Mouse (Mus musculus): ENCODE results near the gene Ccser1. TPM values are rescaled to one million over a fixed set of nuclear protein-coding genes. Genes with fewer than 3 reads are reported as not detected.

Ccser1 gene
- polyA plus RNA-seq, 1 experiment from 2014 or later: 6.3 TPM

DNA sequence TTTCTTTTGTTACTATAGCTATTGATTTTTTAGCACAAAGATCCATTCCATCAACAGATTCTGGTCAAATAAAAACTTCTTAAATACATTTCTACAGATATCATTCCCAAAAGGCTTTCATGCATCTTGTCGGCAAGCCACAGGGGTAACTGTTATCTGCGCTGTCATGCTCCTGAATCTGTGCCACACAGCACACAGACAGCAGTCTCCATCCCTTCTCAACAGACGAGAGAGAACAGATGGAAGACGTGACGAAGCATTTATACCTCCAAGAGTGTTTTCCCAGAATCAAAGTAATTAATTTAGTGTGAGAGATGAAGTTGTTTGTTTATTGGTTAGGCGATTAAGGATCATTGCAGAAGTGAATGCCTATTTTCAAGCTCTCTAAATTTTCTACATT lies 982.5 kb downstream of the Ccser1 start:
- H3K36me3 ChIP-seq: no peaks in the 10 kb centered on the region
- H3K27ac ChIP-seq: no peak overlapping the region
- H3K9ac ChIP-seq: no peak overlapping the region
- H3K4me2 ChIP-seq: no peak overlapping the region
- no peaks in the 10 kb centered on the region for H3K27me3 ChIP-seq
- no peaks in the 10 kb centered on the region for H3K9me3 ChIP-seq
- H3K4me3 ChIP-seq: no peak overlapping the region
- ATAC-seq (ENCODE audit: insufficient number of reproducible peaks, insufficient read depth, low FRiP score, low TSS enrichment, low read depth): no peak
- 72% methylated on average over 6 of the region's 6 CpGs for WGBS
- H3K4me1 ChIP-seq: no peaks in the 10 kb centered on the region

DNA sequence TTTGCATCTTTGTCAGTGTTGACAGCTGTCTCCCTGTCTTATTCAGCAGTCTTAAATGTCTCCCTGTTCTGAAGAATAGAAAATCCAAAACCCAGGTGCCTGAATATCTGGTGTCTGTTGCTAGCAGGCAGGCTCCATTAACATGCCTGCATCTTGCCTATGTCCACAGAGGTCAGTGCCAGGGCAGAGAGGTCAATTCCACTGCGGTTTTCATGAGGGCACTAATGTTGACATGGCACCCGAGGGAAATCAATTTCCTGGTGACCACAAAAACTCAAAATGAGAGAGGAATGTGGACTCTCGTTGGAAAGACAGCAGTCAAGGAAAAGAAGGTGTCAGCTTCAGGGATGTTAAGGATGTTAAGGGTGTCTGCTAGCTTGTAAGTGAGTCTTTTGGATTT lies 983.7 kb downstream of the Ccser1 start:
- Histone ChIP-seq H3K36me3 (no peaks in the 10 kb centered on the region), H3K9ac (no peak overlapping the region), H3K4me3 (no peak overlapping the region), H3K9me3 (no peaks in the 10 kb centered on the region), H3K27me3 (no peaks in the 10 kb centered on the region), H3K27ac (no peak overlapping the region), H3K4me1 (no peaks in the 10 kb centered on the region), H3K4me2 (no peak overlapping the region)
- 8% methylated on average over 3 of the region's 3 CpGs for WGBS
- no peak for ATAC-seq (ENCODE audit: insufficient number of reproducible peaks, insufficient read depth, low FRiP score, low TSS enrichment, low read depth)

DNA sequence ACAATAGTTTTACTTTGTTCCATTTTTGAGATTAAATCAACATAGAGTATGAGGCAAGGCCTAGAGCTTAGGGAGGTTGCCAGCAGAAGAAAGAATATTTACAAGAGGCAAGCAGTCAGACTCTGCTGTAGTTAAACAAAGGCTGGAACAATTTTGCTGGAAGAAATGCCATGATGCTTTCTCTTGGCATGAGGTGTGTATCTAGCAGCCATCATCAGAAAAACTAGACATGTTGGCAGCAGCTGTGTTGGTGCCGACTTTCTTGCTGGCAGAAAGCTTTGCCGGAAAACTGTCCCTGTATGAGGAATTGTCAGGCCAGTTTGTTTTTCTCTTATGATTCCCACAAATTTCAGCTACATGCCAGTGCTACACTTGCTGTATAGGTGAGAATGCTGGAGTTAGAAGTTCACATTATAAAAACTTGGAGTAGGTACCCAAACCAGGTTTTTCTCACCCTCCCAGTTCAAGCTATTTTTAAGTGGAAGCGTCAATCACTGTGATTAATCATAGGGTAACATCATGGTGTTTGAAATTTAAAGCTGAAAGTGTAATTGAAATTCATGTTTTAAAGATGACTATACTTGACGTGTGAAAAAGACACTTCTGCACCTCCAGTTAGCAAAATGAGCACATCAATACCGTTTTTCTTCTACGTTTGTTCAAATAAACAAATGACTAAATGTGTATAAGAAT lies 1016.5 kb downstream of the Ccser1 start:
- Histone ChIP-seq H3K27ac (no peak overlapping the region), H3K9ac (no peak overlapping the region), H3K9me3 (no peaks in the 10 kb centered on the region), H3K4me1 (no peaks in the 10 kb centered on the region), H3K4me2 (no peak overlapping the region), H3K27me3 (no peaks in the 10 kb centered on the region), H3K4me3 (no peak overlapping the region), H3K36me3 (no peaks in the 10 kb centered on the region)
- ATAC-seq (ENCODE audit: insufficient number of reproducible peaks, insufficient read depth, low FRiP score, low TSS enrichment, low read depth): no peak
- WGBS: 86% methylated on average over 6 of the region's 6 CpGs

GRCm38 (mm10) chr6:62198768-62199167 lies 1018.6 kb downstream of the Ccser1 start:
- Histone ChIP-seq H3K9ac (no peak overlapping the region), H3K36me3 (no peaks in the 10 kb centered on the region), H3K9me3 (no peaks in the 10 kb centered on the region), H3K27ac (no peak overlapping the region), H3K4me2 (no peak overlapping the region), H3K27me3 (no peaks in the 10 kb centered on the region), H3K4me3 (no peak overlapping the region), H3K4me1 (no peaks in the 10 kb centered on the region)
- no peak for ATAC-seq (ENCODE audit: insufficient number of reproducible peaks, insufficient read depth, low FRiP score, low TSS enrichment, low read depth)
- 73% methylated on average over 6 of the region's 6 CpGs for WGBS

- no peak overlapping the region for H3K4me2 ChIP-seq
- no peaks in the 10 kb centered on the region for H3K27me3 ChIP-seq
- H3K9ac ChIP-seq: no peak overlapping the region
- H3K36me3 ChIP-seq: no peaks in the 10 kb centered on the region
- H3K4me3 ChIP-seq: no peak overlapping the region
- 46% methylated on average over 2 of the region's 2 CpGs for WGBS
- no peaks in the 10 kb centered on the region for H3K4me1 ChIP-seq
- H3K9me3 ChIP-seq: no peaks in the 10 kb centered on the region
- ATAC-seq (ENCODE audit: insufficient number of reproducible peaks, insufficient read depth, low FRiP score, low TSS enrichment, low read depth): no peak
- no peak overlapping the region for H3K27ac ChIP-seq
These were observed 1024.9 kb downstream of the Ccser1 start for GRCm38 (mm10) chr6:62205013-62205412.

DNA sequence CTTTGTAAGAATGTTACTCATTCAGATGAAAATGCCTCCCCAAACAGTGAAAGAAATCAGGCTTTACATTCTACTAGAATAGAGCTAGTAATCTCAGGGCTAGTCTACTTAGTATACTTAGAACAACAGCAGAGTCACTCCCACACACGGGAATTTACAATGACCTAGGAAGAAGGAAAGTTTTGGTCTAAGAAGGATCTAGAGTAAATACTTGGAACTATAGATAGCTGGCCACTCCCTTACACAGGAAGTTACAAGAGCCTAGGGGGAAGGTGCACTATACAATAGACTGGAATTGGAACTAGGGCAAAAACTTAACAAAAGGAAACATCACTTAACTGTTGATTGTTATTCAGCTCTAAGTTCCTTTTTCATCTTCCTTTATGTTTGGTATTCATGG lies 1041.7 kb downstream of the Ccser1 start:
- Histone ChIP-seq H3K9ac (no peak overlapping the region), H3K4me2 (no peak overlapping the region), H3K36me3 (no peaks in the 10 kb centered on the region), H3K4me1 (no peaks in the 10 kb centered on the region), H3K27me3 (no peaks in the 10 kb centered on the region), H3K27ac (no peak overlapping the region), H3K4me3 (no peak overlapping the region), H3K9me3 (no peaks in the 10 kb centered on the region)
- WGBS: 47% methylated on average over 1 of the region's 1 CpGs
- no peak for ATAC-seq (ENCODE audit: insufficient number of reproducible peaks, insufficient read depth, low FRiP score, low TSS enrichment, low read depth)

DNA sequence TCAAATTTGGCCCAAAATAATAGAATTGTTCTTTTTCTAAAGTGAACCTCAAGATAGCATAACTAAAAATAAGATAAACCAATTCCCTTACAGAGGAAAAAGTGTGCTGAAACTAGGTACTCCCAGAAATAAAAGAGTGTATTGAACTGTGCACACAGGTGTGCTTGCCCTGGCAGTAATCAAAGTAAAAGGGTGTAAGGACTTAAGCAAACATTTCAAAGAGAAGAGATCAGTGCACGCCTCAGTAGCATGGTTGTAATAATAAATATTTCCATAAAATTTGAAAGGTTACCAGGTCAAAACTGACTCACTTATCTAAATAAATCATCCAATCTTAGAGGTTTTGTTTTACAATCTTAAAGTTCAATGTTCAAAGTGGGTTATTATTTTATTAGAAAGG lies 1083.8 kb downstream of the Ccser1 start:
- no peaks in the 10 kb centered on the region for H3K36me3 ChIP-seq
- no peak overlapping the region for H3K27ac ChIP-seq
- H3K9ac ChIP-seq: no peak overlapping the region
- H3K9me3 ChIP-seq: no peaks in the 10 kb centered on the region
- H3K4me3 ChIP-seq: no peak overlapping the region
- no peak for ATAC-seq (ENCODE audit: insufficient number of reproducible peaks, insufficient read depth, low FRiP score, low TSS enrichment, low read depth)
- no peak overlapping the region for H3K4me2 ChIP-seq
- no peaks in the 10 kb centered on the region for H3K27me3 ChIP-seq
- WGBS: 53% methylated on average over 1 of the region's 1 CpGs
- no peaks in the 10 kb centered on the region for H3K4me1 ChIP-seq

DNA sequence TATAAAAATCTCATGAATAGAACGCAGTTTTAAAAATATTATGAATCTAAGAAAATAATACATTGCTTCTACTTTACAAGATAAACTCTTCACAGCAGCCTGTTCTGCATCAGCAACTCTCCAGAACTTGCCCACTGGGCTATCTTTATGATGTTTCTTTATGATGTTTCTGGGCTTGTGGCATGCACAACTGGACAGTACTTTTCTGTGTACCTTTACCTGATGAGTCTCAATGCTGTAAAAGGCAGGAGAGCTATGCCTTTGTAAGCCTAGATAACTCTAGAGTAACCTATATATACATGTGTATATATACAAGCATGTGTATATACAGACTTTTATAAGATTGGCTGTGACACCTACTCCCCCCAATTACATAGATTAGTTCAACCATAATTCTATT lies 1084.4 kb downstream of the Ccser1 start:
- H3K4me2 ChIP-seq: no peak overlapping the region
- H3K4me1 ChIP-seq: no peaks in the 10 kb centered on the region
- H3K27me3 ChIP-seq: no peaks in the 10 kb centered on the region
- H3K27ac ChIP-seq: no peak overlapping the region
- H3K4me3 ChIP-seq: no peak overlapping the region
- H3K9ac ChIP-seq: no peak overlapping the region
- ATAC-seq (ENCODE audit: insufficient number of reproducible peaks, insufficient read depth, low FRiP score, low TSS enrichment, low read depth): no peak
- 80% methylated on average over 1 of the region's 1 CpGs for WGBS
- H3K9me3 ChIP-seq: no peaks in the 10 kb centered on the region
- H3K36me3 ChIP-seq: no peaks in the 10 kb centered on the region

- Histone ChIP-seq H3K27me3 (no peaks in the 10 kb centered on the region), H3K9ac (no peak overlapping the region), H3K4me3 (no peak overlapping the region), H3K4me2 (no peak overlapping the region), H3K4me1 (no peaks in the 10 kb centered on the region), H3K27ac (no peak overlapping the region), H3K9me3 (no peaks in the 10 kb centered on the region), H3K36me3 (no peaks in the 10 kb centered on the region)
- 90% methylated on average over 3 of the region's 3 CpGs for WGBS
- no peak for ATAC-seq (ENCODE audit: insufficient number of reproducible peaks, insufficient read depth, low FRiP score, low TSS enrichment, low read depth)
These were observed 1101.1 kb downstream of the Ccser1 start for GRCm38 (mm10) chr6:62281256-62281655.

DNA sequence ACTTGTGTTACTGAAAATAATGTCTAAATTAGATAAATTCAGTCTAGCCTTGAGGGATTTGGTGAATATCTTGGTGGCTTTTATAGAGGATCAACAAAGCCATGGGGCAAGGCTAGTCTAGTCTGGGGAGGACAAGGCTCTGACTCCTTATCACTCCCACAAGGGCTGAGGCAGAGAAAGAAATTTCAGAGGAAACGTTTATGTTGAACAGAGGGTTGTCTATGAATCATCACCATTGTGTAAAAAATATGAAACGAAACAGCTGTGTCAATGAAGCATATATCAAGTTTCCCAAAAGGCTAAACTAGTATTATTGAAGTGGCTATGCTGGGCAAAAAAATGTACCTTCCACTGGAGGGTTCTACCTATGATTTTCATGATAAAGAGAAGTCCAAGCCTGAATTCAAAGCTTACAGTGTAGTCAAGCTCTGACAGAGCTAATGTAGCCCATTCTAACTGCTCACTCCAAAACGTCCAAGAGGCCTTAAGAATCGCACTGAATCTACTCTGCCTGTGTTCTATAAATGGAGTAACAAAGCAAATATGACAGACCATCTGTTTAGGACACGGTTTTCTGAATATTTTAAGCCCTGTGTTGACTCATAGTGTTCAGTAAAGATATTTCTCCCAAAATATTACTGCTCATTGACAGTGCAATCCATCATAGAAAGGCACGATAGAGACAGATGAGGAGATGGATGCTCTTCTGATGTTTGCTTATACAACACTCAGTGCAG lies 1121.6 kb downstream of the Ccser1 start:
- Histone ChIP-seq H3K4me2 (no peak overlapping the region), H3K36me3 (no peaks in the 10 kb centered on the region), H3K9me3 (no peaks in the 10 kb centered on the region), H3K27me3 (no peaks in the 10 kb centered on the region), H3K9ac (no peak overlapping the region), H3K27ac (no peak overlapping the region), H3K4me1 (no peaks in the 10 kb centered on the region), H3K4me3 (no peak overlapping the region)
- WGBS: 64% methylated on average over 6 of the region's 6 CpGs
- ATAC-seq (ENCODE audit: insufficient number of reproducible peaks, insufficient read depth, low FRiP score, low TSS enrichment, low read depth): no peak

DNA sequence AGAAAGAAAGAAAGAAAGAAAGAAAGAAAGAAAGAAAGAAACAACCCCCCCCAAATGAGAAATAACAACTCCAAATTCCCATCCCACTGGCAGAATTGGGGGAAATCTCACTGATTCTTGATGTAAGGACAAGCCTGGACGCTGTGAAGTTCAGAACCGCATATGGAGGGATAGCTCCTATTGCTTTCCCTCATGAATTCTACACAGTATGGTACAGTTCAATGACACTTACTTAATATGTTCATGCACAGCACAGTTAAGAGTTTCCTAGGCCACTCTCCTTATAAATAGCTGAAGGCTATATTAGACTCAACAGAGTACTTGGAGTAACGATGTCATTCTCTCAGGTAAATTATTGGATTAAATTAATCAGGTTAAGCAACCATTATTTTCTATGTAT lies 1138.5 kb downstream of the Ccser1 start:
- Histone ChIP-seq H3K27me3 (no peaks in the 10 kb centered on the region), H3K9me3 (no peaks in the 10 kb centered on the region), H3K9ac (no peak overlapping the region), H3K4me3 (no peak overlapping the region), H3K4me2 (no peak overlapping the region), H3K4me1 (no peaks in the 10 kb centered on the region), H3K27ac (no peak overlapping the region), H3K36me3 (no peaks in the 10 kb centered on the region)
- WGBS: 68% methylated on average over 3 of the region's 3 CpGs
- ATAC-seq (ENCODE audit: insufficient number of reproducible peaks, insufficient read depth, low FRiP score, low TSS enrichment, low read depth): no peak

GRCm38 (mm10) chr6:62340319-62340718 lies 1160.2 kb downstream of the Ccser1 start:
- H3K9ac ChIP-seq: no peak overlapping the region
- no peaks in the 10 kb centered on the region for H3K36me3 ChIP-seq
- no peaks in the 10 kb centered on the region for H3K27me3 ChIP-seq
- H3K27ac ChIP-seq: no peak overlapping the region
- H3K4me3 ChIP-seq: no peak overlapping the region
- no peaks in the 10 kb centered on the region for H3K4me1 ChIP-seq
- 59% methylated on average over 3 of the region's 3 CpGs for WGBS
- no peaks in the 10 kb centered on the region for H3K9me3 ChIP-seq
- ATAC-seq (ENCODE audit: insufficient number of reproducible peaks, insufficient read depth, low FRiP score, low TSS enrichment, low read depth): no peak
- H3K4me2 ChIP-seq: no peak overlapping the region
